Comparison of ENCODE assay signal across 16 mouse cellular contexts in the genomic region with DNA sequence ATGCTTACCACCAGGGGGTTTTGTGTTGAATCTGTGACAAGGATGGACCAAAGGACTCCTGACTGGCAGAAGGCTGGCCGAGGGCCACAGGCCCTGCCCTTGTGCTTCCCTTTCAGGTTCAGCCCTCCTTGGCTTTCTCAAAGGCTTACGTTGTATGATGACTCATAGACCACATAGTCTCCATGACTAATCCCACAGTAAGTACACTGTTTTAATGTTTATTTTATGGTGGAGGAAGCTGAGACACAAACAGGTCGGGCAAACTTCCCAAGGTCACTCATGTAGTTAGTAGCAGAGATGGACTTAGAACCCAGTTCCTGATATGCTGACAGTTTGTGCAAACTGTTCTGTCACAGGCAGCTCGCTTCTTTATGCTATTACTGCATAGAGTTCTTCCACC. TPM values are rescaled to one million over a fixed set of nuclear protein-coding genes. Genes with fewer than 3 reads are reported as not detected.
A peak's percentile ranks its signal among the peaks of the same experiment; 100 is the strongest.
DNase-seq lines count a peak whose midpoint lies in the region; ATAC-seq lines count a peak whose summit lies in the region.
"Had no signal": no experiment of that assay in that cellular context is flagged by ENCODE, and none has a peak within 500 bp of the region (broad histone marks: within the 10 kb centered on the region; RNA-seq: fewer than 3 reads in every experiment).

No protein-coding gene starts in this region.

- 66% methylated on average over 4 of the region's 4 CpGs for WGBS in heart, embryonic 16.5 days
- WGBS in intestine, embryonic 16.5 days, result 53% methylated on average over 4 of the region's 4 CpGs
- WGBS in hindbrain, embryonic 12.5 days, result 67% methylated on average over 4 of the region's 4 CpGs

- H3K4me3 ChIP-seq in heart, embryonic 16.5 days (ENCODE audit: low read length), result no peak overlapping the region
- H3K4me3 ChIP-seq in intestine, embryonic 16.5 days (ENCODE audit: low read length), result no peak overlapping the region
- H3K4me3 ChIP-seq in hindbrain, embryonic 12.5 days, result no peak overlapping the region
- H3K4me3 ChIP-seq: midbrain, embryonic 13.5 days had no signal

- H3K4me2 ChIP-seq in heart, embryonic 16.5 days (ENCODE audit: low read depth, low read length), result no peak overlapping the region
- H3K4me2 ChIP-seq in intestine, embryonic 16.5 days (ENCODE audit: low read depth, low read length), result no peak overlapping the region
- H3K4me2 ChIP-seq in hindbrain, embryonic 12.5 days (replicated peaks), result no peak overlapping the region
- H3K4me2 ChIP-seq: midbrain, embryonic 13.5 days had no signal

- no peaks in the 10 kb centered on the region for H3K9me3 ChIP-seq in heart, embryonic 16.5 days (replicated peaks; ENCODE audit: control insufficient read depth, low read length)
- H3K9me3 ChIP-seq in intestine, embryonic 16.5 days (ENCODE audit: control insufficient read depth, low read length), result no peaks in the 10 kb centered on the region
- H3K9me3 ChIP-seq in hindbrain, embryonic 12.5 days (replicated peaks), result no peaks in the 10 kb centered on the region
- H3K9me3 ChIP-seq: midbrain, embryonic 13.5 days had no signal

- no peaks in the 10 kb centered on the region for H3K27me3 ChIP-seq in heart, embryonic 16.5 days (ENCODE audit: control insufficient read depth, insufficient read depth, low read length)
- no peaks in the 10 kb centered on the region for H3K27me3 ChIP-seq in intestine, embryonic 16.5 days (replicated peaks; ENCODE audit: control insufficient read depth, insufficient read depth, low read length)
- H3K27me3 ChIP-seq in hindbrain, embryonic 12.5 days, result no peaks in the 10 kb centered on the region
- H3K27me3 ChIP-seq: midbrain, embryonic 13.5 days had no signal

- no peak overlapping the region for H3K27ac ChIP-seq in heart, embryonic 16.5 days (ENCODE audit: low read length)
- H3K27ac ChIP-seq in intestine, embryonic 16.5 days (ENCODE audit: low read length), result no peak overlapping the region
- no peak overlapping the region for H3K27ac ChIP-seq in hindbrain, embryonic 12.5 days
- H3K27ac ChIP-seq: midbrain, embryonic 13.5 days had no signal

- no peaks in the 10 kb centered on the region for H3K36me3 ChIP-seq in heart, embryonic 16.5 days (ENCODE audit: control insufficient read depth, insufficient read depth)
- no peaks in the 10 kb centered on the region for H3K36me3 ChIP-seq in intestine, embryonic 16.5 days (ENCODE audit: control insufficient read depth, insufficient read depth, low read length)
- H3K36me3 ChIP-seq in hindbrain, embryonic 12.5 days, result no peaks in the 10 kb centered on the region
- H3K36me3 ChIP-seq: midbrain, embryonic 13.5 days had no signal

- no peaks in the 10 kb centered on the region for H3K4me1 ChIP-seq in heart, embryonic 16.5 days (ENCODE audit: control insufficient read depth, insufficient read depth, low read length)
- H3K4me1 ChIP-seq in intestine, embryonic 16.5 days (ENCODE audit: control insufficient read depth, insufficient read depth, low read length), result 0 out of 2 replicates have a peak, but pooled peaks cover 4% of the 10 kb centered on the region
- H3K4me1 ChIP-seq in hindbrain, embryonic 12.5 days, result no peaks in the 10 kb centered on the region
- H3K4me1 ChIP-seq: midbrain, embryonic 13.5 days had no signal

- H3K9ac ChIP-seq in heart, embryonic 16.5 days (ENCODE audit: low read length), result no peak overlapping the region
- no peak overlapping the region for H3K9ac ChIP-seq in intestine, embryonic 16.5 days (ENCODE audit: low read depth, low read length)
- no peak overlapping the region for H3K9ac ChIP-seq in hindbrain, embryonic 12.5 days
- H3K9ac ChIP-seq: midbrain, embryonic 13.5 days had no signal

- 0 out of 2 replicates have a peak, but pooled peaks have one; percentile 18 for ATAC-seq in heart, embryonic 16.5 days (replicated peaks; ENCODE audit: extremely low read depth, insufficient read depth, low FRiP score)
- ATAC-seq in intestine, embryonic 16.5 days, result peak; percentile 94
- ATAC-seq in hindbrain, embryonic 12.5 days (ENCODE audit: low FRiP score), result no peak
- ATAC-seq: midbrain, embryonic 13.5 days had no signal

- no peak for DNase-seq in heart, postnatal 4 days
- peak; percentile 9 for DNase-seq in urinary bladder, postnatal 14 days (ENCODE audit: low spot score)
- DNase-seq in urinary bladder, adult 2 months (ENCODE audit: low spot score), result no peak
- no peak for DNase-seq in frontal cortex, postnatal 36 days (ENCODE audit: low spot score in 2 of 2)
- DNase-seq: cerebellum, adult 9-11 months; heart, adult 18-20 months; heart, postnatal 10 days; lung, postnatal 14 days; right cerebral cortex, postnatal 4 days had no signal

RNA-seq across cellular contexts. Expression of a gene that starts 3.0 kb away (rescaled TPM):
- polyA plus RNA-seq in heart, embryonic 16.5 days (2015; fragmentation: Nextera tagmentation; extraction: Ambion mirVana), result not detected in 2 replicates
- total RNA-seq in heart, postnatal 4 days (2021), result not detected
- not detected in 2 replicates for polyA plus RNA-seq in urinary bladder, adult 2 months (2012; rRNA removed)
- not detected in 2 replicates for polyA plus RNA-seq in intestine, embryonic 16.5 days (2015; fragmentation: Nextera tagmentation; extraction: Ambion mirVana)
- polyA plus RNA-seq in hindbrain, embryonic 12.5 days (2016; fragmentation: Nextera tagmentation; extraction: Ambion mirVana), result not detected in 2 replicates
- total RNA-seq: heart, adult 18-20 months; heart, postnatal 10 days had no signal
- polyA plus RNA-seq: frontal cortex, adult 2 months; limb, embryonic 11.5 days; midbrain, embryonic 13.5 days; testis, adult 2 months had no signal

RNA-seq across cellular contexts. Expression of a gene that starts 17.9 kb away (rescaled TPM):
- polyA plus RNA-seq in heart, embryonic 16.5 days (2015; fragmentation: Nextera tagmentation; extraction: Ambion mirVana), result not detected in 2 replicates
- total RNA-seq in heart, postnatal 4 days (2021), result not detected
- not detected in 2 replicates for polyA plus RNA-seq in urinary bladder, adult 2 months (2012; rRNA removed)
- not detected in 2 replicates for polyA plus RNA-seq in intestine, embryonic 16.5 days (2015; fragmentation: Nextera tagmentation; extraction: Ambion mirVana)
- polyA plus RNA-seq in hindbrain, embryonic 12.5 days (2016; fragmentation: Nextera tagmentation; extraction: Ambion mirVana), result not detected in 2 replicates
- total RNA-seq: heart, adult 18-20 months; heart, postnatal 10 days had no signal
- polyA plus RNA-seq: frontal cortex, adult 2 months; limb, embryonic 11.5 days; midbrain, embryonic 13.5 days; testis, adult 2 months had no signal

RNA-seq across cellular contexts. Expression of a gene that starts 39.3 kb away (rescaled TPM):
- polyA plus RNA-seq in heart, embryonic 16.5 days (2015; fragmentation: Nextera tagmentation; extraction: Ambion mirVana), result not detected in 2 replicates
- not detected for total RNA-seq in heart, postnatal 4 days (2021)
- polyA plus RNA-seq in urinary bladder, adult 2 months (2012; rRNA removed), result not detected in 2 replicates
- not detected in 2 replicates for polyA plus RNA-seq in intestine, embryonic 16.5 days (2015; fragmentation: Nextera tagmentation; extraction: Ambion mirVana)
- not detected in 2 replicates for polyA plus RNA-seq in hindbrain, embryonic 12.5 days (2016; fragmentation: Nextera tagmentation; extraction: Ambion mirVana)
- total RNA-seq: heart, adult 18-20 months; heart, postnatal 10 days had no signal
- polyA plus RNA-seq: frontal cortex, adult 2 months; limb, embryonic 11.5 days; midbrain, embryonic 13.5 days; testis, adult 2 months had no signal

RNA-seq across cellular contexts. Expression of a gene that starts 40.7 kb away (rescaled TPM):
- polyA plus RNA-seq in heart, embryonic 16.5 days (2015; fragmentation: Nextera tagmentation; extraction: Ambion mirVana), result 0.22 TPM in 1 of 2 replicates, not detected in the other
- not detected for total RNA-seq in heart, postnatal 4 days (2021)
- polyA plus RNA-seq in urinary bladder, adult 2 months (2012; rRNA removed), result not detected in 2 replicates
- 0.21 TPM in 1 of 2 replicates, not detected in the other for polyA plus RNA-seq in intestine, embryonic 16.5 days (2015; fragmentation: Nextera tagmentation; extraction: Ambion mirVana)
- not detected in 2 replicates for polyA plus RNA-seq in hindbrain, embryonic 12.5 days (2016; fragmentation: Nextera tagmentation; extraction: Ambion mirVana)
- total RNA-seq: heart, adult 18-20 months; heart, postnatal 10 days had no signal
- polyA plus RNA-seq: frontal cortex, adult 2 months; limb, embryonic 11.5 days; midbrain, embryonic 13.5 days had no signal

RNA-seq across cellular contexts. Expression of a gene that starts 47.9 kb away (rescaled TPM):
- polyA plus RNA-seq in heart, embryonic 16.5 days (2015; fragmentation: Nextera tagmentation; extraction: Ambion mirVana), result 0.14 TPM in 1 of 2 replicates, not detected in the other
- total RNA-seq in heart, postnatal 4 days (2021), result not detected
- not detected in 2 replicates for polyA plus RNA-seq in urinary bladder, adult 2 months (2012; rRNA removed)
- 0.34 TPM in 1 of 2 replicates, not detected in the other for polyA plus RNA-seq in intestine, embryonic 16.5 days (2015; fragmentation: Nextera tagmentation; extraction: Ambion mirVana)
- not detected in 2 replicates for polyA plus RNA-seq in hindbrain, embryonic 12.5 days (2016; fragmentation: Nextera tagmentation; extraction: Ambion mirVana)
- total RNA-seq: heart, adult 18-20 months; heart, postnatal 10 days had no signal
- polyA plus RNA-seq: frontal cortex, adult 2 months; limb, embryonic 11.5 days; midbrain, embryonic 13.5 days; testis, adult 2 months had no signal
